Mouse (Mus musculus): ENCODE data around the gene Rbm15. TPM values are rescaled to one million over a fixed set of nuclear protein-coding genes. Genes with fewer than 3 reads are reported as not detected.

Rbm15 gene
- polyA plus RNA-seq, 1 experiment, result 1.6 TPM

- H3K9me3 ChIP-seq (ENCODE audit: control insufficient read depth, low read length), result no peaks in the 10 kb centered on the region
- H3K4me3 ChIP-seq (replicated peaks), result no peak overlapping the region
- TF ChIP-seq TAL1 (IDR thresholded peaks at IDR 0.05; ENCODE audit: low read length) (no peak), GATA1 (IDR thresholded peaks at IDR 0.05; ENCODE audit: low read length) (no peak)
- H3K4me1 ChIP-seq (ENCODE audit: control insufficient read depth), result peaks cover 4% of the 10 kb centered on the region
- no peaks in the 10 kb centered on the region for H3K36me3 ChIP-seq (ENCODE audit: control insufficient read depth)
- peaks cover 4% of the 10 kb centered on the region for H3K27me3 ChIP-seq (ENCODE audit: control insufficient read depth)
Observed at GRCm38 (mm10) chr3:107357700-107358234, 24.3 kb upstream of the Rbm15 start.

GRCm38 (mm10) chr3:107356964-107357441 lies 23.5 kb upstream of the Rbm15 start:
- H3K36me3 ChIP-seq (ENCODE audit: control insufficient read depth), result no peaks in the 10 kb centered on the region
- H3K9me3 ChIP-seq (ENCODE audit: control insufficient read depth, low read length), result no peaks in the 10 kb centered on the region
- no peak overlapping the region for H3K4me3 ChIP-seq (replicated peaks)
- H3K4me1 ChIP-seq (ENCODE audit: control insufficient read depth), result peaks cover 4% of the 10 kb centered on the region
- H3K27me3 ChIP-seq (ENCODE audit: control insufficient read depth), result peaks cover 4% of the 10 kb centered on the region
- TF ChIP-seq TAL1 (IDR thresholded peaks at IDR 0.05; ENCODE audit: low read length), result no peak
- no peak for TF ChIP-seq GATA1 (IDR thresholded peaks at IDR 0.05; ENCODE audit: low read length)

GRCm38 (mm10) chr3:107355618-107356260 lies 22.3 kb upstream of the Rbm15 start:
- no peak for TF ChIP-seq TAL1 (IDR thresholded peaks at IDR 0.05; ENCODE audit: low read length)
- TF ChIP-seq GATA1 (IDR thresholded peaks at IDR 0.05; ENCODE audit: low read length), result no peak
- Histone ChIP-seq H3K27me3 (ENCODE audit: control insufficient read depth) (peaks cover 4% of the 10 kb centered on the region), H3K4me3 (replicated peaks) (no peak overlapping the region), H3K36me3 (ENCODE audit: control insufficient read depth) (no peaks in the 10 kb centered on the region), H3K4me1 (ENCODE audit: control insufficient read depth) (peaks cover 4% of the 10 kb centered on the region), H3K9me3 (ENCODE audit: control insufficient read depth, low read length) (no peaks in the 10 kb centered on the region)

- Histone ChIP-seq H3K4me3 (replicated peaks) (no peak overlapping the region), H3K27me3 (ENCODE audit: control insufficient read depth) (0 out of 2 replicates have a peak, but pooled peaks cover 2% of the 10 kb centered on the region), H3K36me3 (ENCODE audit: control insufficient read depth) (no peaks in the 10 kb centered on the region), H3K9me3 (ENCODE audit: control insufficient read depth, low read length) (no peaks in the 10 kb centered on the region), H3K4me1 (ENCODE audit: control insufficient read depth) (no peaks in the 10 kb centered on the region; the same call in 1 of the 2 replicates)
- no peak for TF ChIP-seq GATA1 (IDR thresholded peaks at IDR 0.05; ENCODE audit: low read length)
- no peak for TF ChIP-seq TAL1 (IDR thresholded peaks at IDR 0.05; ENCODE audit: low read length)
Observed at GRCm38 (mm10) chr3:107351706-107352105, 18.2 kb upstream of the Rbm15 start.

- TF ChIP-seq TAL1 (IDR thresholded peaks at IDR 0.05; ENCODE audit: low read length), result no peak
- no peak for TF ChIP-seq GATA1 (IDR thresholded peaks at IDR 0.05; ENCODE audit: low read length)
- H3K36me3 ChIP-seq (ENCODE audit: control insufficient read depth), result no peaks in the 10 kb centered on the region
- peaks cover 15% of the 10 kb centered on the region for H3K4me1 ChIP-seq (ENCODE audit: control insufficient read depth)
- 0 out of 2 replicates have a peak, but pooled peaks cover 2% of the 10 kb centered on the region for H3K27me3 ChIP-seq (ENCODE audit: control insufficient read depth)
- H3K9me3 ChIP-seq (ENCODE audit: control insufficient read depth, low read length), result no peaks in the 10 kb centered on the region
- H3K4me3 ChIP-seq (replicated peaks), result no peak overlapping the region
Observed at GRCm38 (mm10) chr3:107349006-107349405, 15.5 kb upstream of the Rbm15 start.

- no peak overlapping the region for H3K4me3 ChIP-seq (replicated peaks)
- H3K9me3 ChIP-seq (ENCODE audit: control insufficient read depth, low read length), result no peaks in the 10 kb centered on the region
- peaks cover 16% of the 10 kb centered on the region for H3K4me1 ChIP-seq (ENCODE audit: control insufficient read depth)
- H3K27me3 ChIP-seq (ENCODE audit: control insufficient read depth), result no peaks in the 10 kb centered on the region
- H3K36me3 ChIP-seq (ENCODE audit: control insufficient read depth), result no peaks in the 10 kb centered on the region
- TF ChIP-seq TAL1 (IDR thresholded peaks at IDR 0.05; ENCODE audit: low read length), result no peak
- TF ChIP-seq GATA1 (IDR thresholded peaks at IDR 0.05; ENCODE audit: low read length), result no peak
Observed at GRCm38 (mm10) chr3:107345033-107345725, 11.7 kb upstream of the Rbm15 start.

- Histone ChIP-seq H3K27me3 (ENCODE audit: control insufficient read depth) (no peaks in the 10 kb centered on the region), H3K9me3 (ENCODE audit: control insufficient read depth, low read length) (no peaks in the 10 kb centered on the region), H3K4me3 (replicated peaks) (no peak overlapping the region), H3K36me3 (ENCODE audit: control insufficient read depth) (no peaks in the 10 kb centered on the region), H3K4me1 (ENCODE audit: control insufficient read depth) (peaks cover 16% of the 10 kb centered on the region)
- TF ChIP-seq GATA1 (IDR thresholded peaks at IDR 0.05; ENCODE audit: low read length), result no peak
- no peak for TF ChIP-seq TAL1 (IDR thresholded peaks at IDR 0.05; ENCODE audit: low read length)
Observed at GRCm38 (mm10) chr3:107343971-107344370, 10.5 kb upstream of the Rbm15 start.

GRCm38 (mm10) chr3:107334202-107334934 lies 895 bp upstream of the Rbm15 start:
- Histone ChIP-seq H3K27me3 (ENCODE audit: control insufficient read depth) (no peaks in the 10 kb centered on the region), H3K36me3 (ENCODE audit: control insufficient read depth) (peaks cover 31% of the 10 kb centered on the region), H3K4me3 (replicated peaks) (peak overlapping the region; percentile 100), H3K4me1 (ENCODE audit: control insufficient read depth) (peaks cover 35% of the 10 kb centered on the region), H3K9me3 (ENCODE audit: control insufficient read depth, low read length) (no peaks in the 10 kb centered on the region)
- TF ChIP-seq TAL1 (IDR thresholded peaks at IDR 0.05; ENCODE audit: low read length) (no peak), GATA1 (IDR thresholded peaks at IDR 0.05; ENCODE audit: low read length) (no peak)
